Mouse (Mus musculus) A20 (cell line): ENCODE data around the gene Ap1m1.
A peak's percentile ranks its signal among the peaks of the same experiment; 100 is the strongest.

Experiments
- DNase-seq: peaks from one replicate; pipeline ENCODE4 v3.0.0-alpha.2; 2011; ENCODE audit warnings: low read depth, low spot score

Ap1m1 gene

GRCm38 (mm10) chr8:72239499-72240402 lies at the start of gene Ap1m1:
Gene Ap1m1 (plus strand): TSS chr8:72240018.
- peak; percentile 100 for DNase-seq

GRCm38 (mm10) chr8:72190215-72190539 lies 49.6 kb upstream of the Ap1m1 start:
- DNase-seq = peak; percentile 86

- DNase-seq = no peak
These were observed 47.8 kb upstream of the Ap1m1 start for GRCm38 (mm10) chr8:72192065-72192464.

GRCm38 (mm10) chr8:72197997-72198396 lies 41.8 kb upstream of the Ap1m1 start:
- DNase-seq = no peak

GRCm38 (mm10) chr8:72208582-72208981 lies 31.2 kb upstream of the Ap1m1 start:
- DNase-seq = no peak

- DNase-seq = no peak
These were observed 29.6 kb upstream of the Ap1m1 start for GRCm38 (mm10) chr8:72210222-72210621.

GRCm38 (mm10) chr8:72210710-72211109 lies 29.1 kb upstream of the Ap1m1 start:
- no peak for DNase-seq

- DNase-seq = no peak
These were observed 28.0 kb upstream of the Ap1m1 start for GRCm38 (mm10) chr8:72211846-72212245.

- DNase-seq = no peak
These were observed 27.1 kb upstream of the Ap1m1 start, which contains the start of gene Cib3 for GRCm38 (mm10) chr8:72212751-72213150. Gene Cib3 (minus strand): TSS chr8:72212837.

GRCm38 (mm10) chr8:72213536-72213935 lies 26.3 kb upstream of the Ap1m1 start, which contains the start of gene Gm11034:
Gene Gm11034 (minus strand): TSS chr8:72213636.
- DNase-seq = no peak

GRCm38 (mm10) chr8:72215060-72215459 lies 24.8 kb upstream of the Ap1m1 start:
- peak; percentile 73 for DNase-seq

GRCm38 (mm10) chr8:72215871-72216270 lies 23.9 kb upstream of the Ap1m1 start:
- peak; percentile 74 for DNase-seq

GRCm38 (mm10) chr8:72218781-72219540 lies 20.9 kb upstream of the Ap1m1 start:
- DNase-seq = peak; percentile 49

- DNase-seq = peak; percentile 98
These were observed 20.1 kb upstream of the Ap1m1 start, which contains the start of gene Fam32a for GRCm38 (mm10) chr8:72219541-72220363. Gene Fam32a (plus strand): TSS chr8:72219730.

- no peak for DNase-seq
These were observed 19.1 kb upstream of the Ap1m1 start for GRCm38 (mm10) chr8:72220758-72221157.

GRCm38 (mm10) chr8:72222656-72223055 lies 17.2 kb upstream of the Ap1m1 start:
- no peak for DNase-seq

GRCm38 (mm10) chr8:72240403-72240763 lies 565 bp downstream of the Ap1m1 start:
- no peak for DNase-seq

GRCm38 (mm10) chr8:72240951-72241350 lies 1.1 kb downstream of the Ap1m1 start:
- no peak for DNase-seq

GRCm38 (mm10) chr8:72242226-72242625 lies 2.4 kb downstream of the Ap1m1 start:
- no peak for DNase-seq

GRCm38 (mm10) chr8:72244610-72245009 lies 4.8 kb downstream of the Ap1m1 start:
- no peak for DNase-seq

GRCm38 (mm10) chr8:72257171-72257901 lies 17.5 kb downstream of the Ap1m1 start:
- peak; percentile 58 for DNase-seq
